Mouse (Mus musculus): ENCODE data around the gene Chst11. TPM values are rescaled to one million over a fixed set of nuclear protein-coding genes. Genes with fewer than 3 reads are reported as not detected.

Chst11 gene
- polyA plus RNA-seq, 1 experiment from 2014 or later = 1.6 TPM

DNA sequence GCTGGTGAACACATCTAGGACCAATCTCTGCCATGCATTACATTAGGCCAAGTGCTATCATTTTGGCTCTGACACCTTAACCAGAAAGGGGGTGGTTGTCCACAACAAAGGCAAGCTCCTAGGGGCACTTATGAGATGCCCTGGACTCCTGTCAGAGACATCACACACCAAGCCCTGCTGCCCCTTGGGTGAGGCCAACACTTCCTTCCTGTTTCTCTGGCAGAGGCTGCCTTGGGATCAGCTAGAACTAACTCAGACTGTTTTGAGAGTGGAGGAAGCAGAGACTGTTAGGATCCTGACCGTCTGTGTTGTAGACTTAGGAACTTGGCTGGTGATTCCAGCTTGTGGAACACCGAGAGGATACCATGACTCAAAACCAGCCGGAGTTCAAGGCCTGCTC lies 248.7 kb downstream of the Chst11 start:
- no peak for ATAC-seq (ENCODE audit: low FRiP score)
- Histone ChIP-seq H3K27me3 (ENCODE audit: control insufficient read depth, insufficient read depth, low read length) (no peaks in the 10 kb centered on the region), H3K4me2 (no peak overlapping the region), H3K9ac (ENCODE audit: low read length) (no peak overlapping the region), H3K9me3 (ENCODE audit: control insufficient read depth, low read length) (no peaks in the 10 kb centered on the region), H3K27ac (ENCODE audit: low read depth, low read length) (no peak overlapping the region), H3K4me1 (ENCODE audit: control insufficient read depth, insufficient read depth, low read length) (no peaks in the 10 kb centered on the region), H3K36me3 (ENCODE audit: control insufficient read depth, insufficient read depth, low read length) (no peaks in the 10 kb centered on the region), H3K4me3 (ENCODE audit: low read depth, low read length) (no peak overlapping the region)
- no peak for DNase-seq (ENCODE audit: low spot score, missing footprints)
- 89% methylated on average over 3 of the region's 3 CpGs for WGBS

DNA sequence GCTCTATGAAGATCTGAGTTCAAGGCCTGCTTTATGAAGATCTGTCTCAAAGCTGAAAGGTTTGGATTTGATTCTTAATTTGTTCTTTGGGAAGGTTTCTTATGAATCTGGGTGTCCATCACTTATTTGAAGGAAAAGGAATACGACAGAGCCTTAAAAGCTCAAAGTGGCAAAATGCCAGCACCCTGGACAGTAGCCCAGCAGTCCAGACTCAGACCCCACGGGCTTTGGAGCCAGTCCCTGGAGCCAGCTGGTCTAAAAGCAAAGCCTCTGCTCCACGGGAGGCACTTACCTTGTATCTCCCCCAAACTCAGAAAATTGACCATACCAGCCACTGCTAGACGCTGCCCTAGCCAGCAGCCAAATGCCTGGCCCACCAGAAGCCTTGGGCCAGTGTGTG lies 249.1 kb downstream of the Chst11 start:
- H3K27ac ChIP-seq (ENCODE audit: low read depth, low read length) = no peak overlapping the region
- H3K4me2 ChIP-seq = no peak overlapping the region
- H3K27me3 ChIP-seq (ENCODE audit: control insufficient read depth, insufficient read depth, low read length) = no peaks in the 10 kb centered on the region
- H3K4me1 ChIP-seq (ENCODE audit: control insufficient read depth, insufficient read depth, low read length) = no peaks in the 10 kb centered on the region
- H3K9me3 ChIP-seq (ENCODE audit: control insufficient read depth, low read length) = no peaks in the 10 kb centered on the region
- no peak overlapping the region for H3K9ac ChIP-seq (ENCODE audit: low read length)
- DNase-seq (ENCODE audit: low spot score, missing footprints) (no peak), ATAC-seq (ENCODE audit: low FRiP score) (no peak)
- H3K36me3 ChIP-seq (ENCODE audit: control insufficient read depth, insufficient read depth, low read length) = no peaks in the 10 kb centered on the region
- WGBS = 60% methylated on average over 4 of the region's 4 CpGs
- H3K4me3 ChIP-seq (ENCODE audit: low read depth, low read length) = no peak overlapping the region

DNA sequence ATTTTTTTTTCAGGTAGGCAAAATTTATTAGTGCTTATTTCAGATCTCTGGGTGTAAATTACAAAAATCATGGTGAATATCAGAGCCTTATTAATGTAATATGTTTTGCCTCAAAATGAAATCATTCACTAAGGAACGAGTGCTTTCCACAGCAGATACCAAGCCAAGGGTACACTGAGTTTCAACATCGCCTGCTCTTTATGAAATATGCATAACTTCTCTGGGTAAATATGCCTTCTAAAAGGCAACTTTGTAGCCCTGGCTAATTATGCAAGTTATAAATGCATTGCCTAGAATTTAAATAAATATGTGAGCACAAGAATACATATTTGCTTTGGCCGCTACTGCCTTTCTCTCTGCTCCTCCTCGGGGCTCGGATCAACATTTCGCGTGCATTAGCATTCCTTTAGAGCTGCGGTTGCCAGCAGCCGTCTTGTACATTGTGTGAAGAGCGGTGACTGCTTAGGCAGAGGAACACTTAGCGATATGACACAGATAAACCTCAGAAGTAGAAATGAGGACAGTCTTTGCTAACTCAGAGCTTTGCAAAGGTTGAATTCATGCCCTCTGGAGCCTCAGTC lies 256.9 kb downstream of the Chst11 start:
- peaks cover 4% of the 10 kb centered on the region for H3K4me1 ChIP-seq (ENCODE audit: control insufficient read depth, insufficient read depth, low read length)
- H3K4me3 ChIP-seq (ENCODE audit: low read depth, low read length) = no peak overlapping the region
- no peak for DNase-seq (ENCODE audit: low spot score, missing footprints)
- H3K27ac ChIP-seq (ENCODE audit: low read depth, low read length) = no peak overlapping the region
- no peak for ATAC-seq (ENCODE audit: low FRiP score)
- H3K9me3 ChIP-seq (ENCODE audit: control insufficient read depth, low read length) = no peaks in the 10 kb centered on the region
- H3K4me2 ChIP-seq = no peak overlapping the region
- no peaks in the 10 kb centered on the region for H3K36me3 ChIP-seq (ENCODE audit: control insufficient read depth, insufficient read depth, low read length)
- no peaks in the 10 kb centered on the region for H3K27me3 ChIP-seq (ENCODE audit: control insufficient read depth, insufficient read depth, low read length)
- H3K9ac ChIP-seq (ENCODE audit: low read length) = no peak overlapping the region
- 37% methylated on average over 11 of the region's 11 CpGs for WGBS

DNA sequence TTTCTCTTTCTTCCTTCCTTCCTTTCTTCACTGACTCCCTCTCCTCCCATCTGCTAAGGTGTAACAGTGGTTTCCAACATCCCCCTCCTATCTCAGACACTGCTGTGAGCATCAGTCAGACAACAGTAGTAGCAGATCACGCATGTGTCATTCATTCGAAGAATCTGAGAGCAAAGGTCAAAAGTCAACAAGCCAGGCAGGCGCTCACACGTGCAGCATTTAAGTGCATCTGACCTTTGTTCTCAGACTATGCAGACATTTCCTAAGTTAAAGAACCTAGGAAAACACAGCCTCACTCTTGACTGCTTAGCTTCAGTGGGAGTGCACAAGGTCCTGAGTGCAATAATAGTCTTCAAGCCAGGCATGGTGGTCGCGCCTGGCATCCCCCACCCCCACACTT lies 258.8 kb downstream of the Chst11 start:
- Histone ChIP-seq H3K4me2 (no peak overlapping the region), H3K27ac (ENCODE audit: low read depth, low read length) (no peak overlapping the region), H3K4me3 (ENCODE audit: low read depth, low read length) (no peak overlapping the region), H3K27me3 (ENCODE audit: control insufficient read depth, insufficient read depth, low read length) (no peaks in the 10 kb centered on the region), H3K9ac (ENCODE audit: low read length) (no peak overlapping the region), H3K4me1 (ENCODE audit: control insufficient read depth, insufficient read depth, low read length) (peaks cover 4% of the 10 kb centered on the region), H3K9me3 (ENCODE audit: control insufficient read depth, low read length) (no peaks in the 10 kb centered on the region), H3K36me3 (ENCODE audit: control insufficient read depth, insufficient read depth, low read length) (no peaks in the 10 kb centered on the region)
- no peak for DNase-seq (ENCODE audit: low spot score, missing footprints)
- 52% methylated on average over 6 of the region's 6 CpGs for WGBS
- ATAC-seq (ENCODE audit: low FRiP score) = no peak

Other genes with a start within 250 kb of the Chst11 start
- gene Nfyb, start 221.4 kb upstream of the Chst11 start, polyA plus RNA-seq (2014; fragmentation: Nextera tagmentation; extraction: Ambion mirVana) = 79.0 and 85.4 TPM in 2 replicates
- gene Txnrd1, start 151.5 kb upstream of the Chst11 start, polyA plus RNA-seq (2014; fragmentation: Nextera tagmentation; extraction: Ambion mirVana) = 189 and 195 TPM in 2 replicates
- gene Eid3, start 118.9 kb upstream of the Chst11 start, polyA plus RNA-seq (2014; fragmentation: Nextera tagmentation; extraction: Ambion mirVana) = 0.53 and 0.57 TPM in 2 replicates

All from midbrain, embryonic 11.5 days (tissue).